Mouse (Mus musculus): ENCODE measurements around the gene Ehd2. TPM values are rescaled to one million over a fixed set of nuclear protein-coding genes. Genes with fewer than 3 reads are reported as not detected.

The Ehd2 gene
- total RNA-seq, 4 experiments from 2014 or later, result 23.3 to 100.0 (median 41.1) TPM

DNA sequence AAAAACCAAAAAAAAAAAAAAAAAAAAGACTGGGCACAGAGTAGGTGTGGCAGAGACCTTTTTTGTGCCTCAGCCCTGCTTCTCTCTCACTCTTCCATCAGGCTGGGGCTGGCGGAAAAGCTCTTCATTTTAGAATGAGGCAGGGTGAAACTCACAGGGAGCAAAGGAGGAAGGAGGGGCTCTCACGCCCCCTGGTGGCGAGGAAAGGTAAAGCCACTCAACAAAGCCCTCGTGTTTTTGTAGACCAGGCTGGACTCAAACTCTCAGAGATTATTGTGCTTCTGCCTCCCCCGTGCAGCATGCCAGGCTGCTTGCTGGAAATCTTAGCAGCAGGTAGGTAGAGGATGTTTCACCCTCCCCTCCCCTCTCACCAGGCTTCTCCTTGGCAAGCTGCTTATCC lies 7.3 kb upstream of the Ehd2 start:
- DNase-seq, result peak; percentile 38

DNA sequence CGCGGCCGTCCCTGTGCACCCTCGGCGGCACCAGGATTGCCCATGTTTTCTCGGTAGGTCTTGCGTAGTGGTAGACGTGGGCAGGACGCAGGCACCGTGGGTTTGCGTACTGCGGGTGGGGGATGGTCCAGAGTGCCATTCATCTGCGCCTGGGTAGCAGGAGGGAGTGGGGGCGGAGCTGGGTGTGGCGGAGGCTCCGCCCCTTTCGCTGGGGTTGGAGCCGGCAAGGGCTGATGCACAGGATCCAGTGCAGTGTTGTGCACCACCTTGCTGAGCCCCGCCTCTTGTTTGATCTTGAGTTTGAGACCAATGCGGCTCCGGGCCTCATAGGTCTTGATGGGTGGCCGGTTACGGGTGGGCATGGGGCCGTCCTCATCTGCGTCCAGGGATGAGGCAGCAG lies 4.9 kb upstream of the Ehd2 start:
- DNase-seq, result no peak

- no peak for DNase-seq
Measured at GRCm38 (mm10) chr7:15969674-15970073, 2.3 kb upstream of the Ehd2 start.

DNA sequence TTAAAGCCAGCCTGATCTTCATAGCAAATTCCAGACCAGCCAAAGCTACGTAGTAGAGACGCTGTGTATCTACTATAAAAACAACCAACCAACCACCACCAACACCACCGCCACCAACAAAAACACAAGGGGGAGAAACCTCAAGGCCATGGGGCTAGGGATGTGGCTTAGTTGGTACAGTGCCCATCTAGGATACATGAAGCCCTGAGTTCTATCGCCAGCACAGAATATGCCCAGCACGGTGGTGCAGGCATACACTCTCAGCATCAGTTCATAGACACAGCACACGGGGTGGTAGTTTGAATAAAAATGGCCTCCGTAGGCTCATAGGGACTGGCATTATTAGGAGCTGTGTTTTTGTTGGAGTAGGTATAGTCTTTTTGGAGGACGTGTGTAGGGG lies 955 bp upstream of the Ehd2 start:
- DNase-seq, result no peak

GRCm38 (mm10) chr7:15966489-15966888 lies 878 bp downstream of the Ehd2 start:
- DNase-seq, result no peak

GRCm38 (mm10) chr7:15963798-15964652 lies 3.3 kb downstream of the Ehd2 start:
- DNase-seq, result no peak

- DNase-seq, result peak; percentile 78
Measured at GRCm38 (mm10) chr7:15962311-15963288, 4.8 kb downstream of the Ehd2 start.

DNA sequence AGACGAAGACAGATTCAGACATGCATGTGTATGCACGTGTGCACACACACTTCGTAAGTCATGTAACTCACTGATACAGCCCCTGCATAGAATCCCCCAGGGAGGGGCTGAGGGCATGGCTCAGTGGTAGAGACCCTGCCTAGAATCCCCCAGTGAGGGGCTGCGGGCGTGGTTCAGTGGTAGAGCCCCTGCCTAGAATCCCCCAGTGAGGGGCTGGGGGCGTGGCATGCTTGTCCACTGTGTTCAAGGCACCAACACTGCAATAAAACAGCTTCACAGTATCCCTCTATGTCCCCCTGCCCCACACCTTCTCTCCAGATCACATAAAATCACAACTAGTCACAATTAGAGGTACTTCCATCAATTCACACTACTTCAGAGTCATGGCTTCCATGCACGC lies 5.6 kb downstream of the Ehd2 start:
- DNase-seq, result no peak

GRCm38 (mm10) chr7:15961239-15961638 lies 6.1 kb downstream of the Ehd2 start:
- DNase-seq, result no peak

GRCm38 (mm10) chr7:15960691-15961090 lies 6.7 kb downstream of the Ehd2 start:
- no peak for DNase-seq

DNA sequence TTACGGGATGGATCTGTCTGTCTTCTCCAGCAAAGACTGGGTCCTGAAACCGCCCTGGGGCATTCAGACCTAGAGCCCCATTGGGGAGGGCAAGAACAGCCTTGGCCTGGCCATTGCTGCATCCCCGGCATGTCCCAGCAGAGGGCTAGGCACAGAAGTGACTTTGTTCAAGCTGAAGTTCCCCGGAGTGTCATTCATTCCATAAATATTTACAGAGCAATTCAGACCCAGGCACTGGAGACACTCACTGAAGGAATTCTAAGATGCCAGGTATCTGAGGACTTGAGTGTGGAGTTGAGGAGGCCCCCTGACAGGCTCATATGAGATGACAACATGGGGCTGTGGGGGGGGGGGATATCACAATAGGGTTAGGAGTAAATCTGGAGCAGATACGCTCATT lies 11.2 kb downstream of the Ehd2 start:
- DNase-seq, result no peak

GRCm38 (mm10) chr7:15955509-15955908 lies 11.9 kb downstream of the Ehd2 start:
- no peak for DNase-seq

DNA sequence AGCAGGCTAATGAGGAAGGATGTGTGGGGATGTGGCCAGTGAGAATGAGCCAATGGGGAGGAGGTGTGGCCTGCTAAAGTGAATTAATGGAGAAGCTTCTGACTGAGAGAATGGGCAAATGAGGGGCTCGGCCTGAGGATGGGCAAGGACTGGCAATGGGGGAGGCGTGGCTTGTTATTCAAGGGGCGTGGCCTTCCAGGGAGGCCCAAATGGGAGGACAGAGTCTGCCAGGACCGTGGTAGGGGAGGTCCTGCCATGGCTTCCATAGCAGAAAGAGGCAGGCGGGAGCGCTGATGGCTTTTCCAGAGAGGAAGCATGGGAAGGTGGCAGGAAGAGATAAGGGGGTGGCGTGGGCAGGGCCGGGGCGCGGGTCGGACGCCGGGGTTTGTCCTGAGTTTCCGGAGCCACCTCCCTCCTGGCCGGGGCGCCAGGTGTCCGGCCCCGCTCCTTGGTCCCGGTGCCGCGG lies 12.4 kb downstream of the Ehd2 start:
- DNase-seq, result no peak

GRCm38 (mm10) chr7:15954436-15954835 lies 12.9 kb downstream of the Ehd2 start:
- no peak for DNase-seq

DNA sequence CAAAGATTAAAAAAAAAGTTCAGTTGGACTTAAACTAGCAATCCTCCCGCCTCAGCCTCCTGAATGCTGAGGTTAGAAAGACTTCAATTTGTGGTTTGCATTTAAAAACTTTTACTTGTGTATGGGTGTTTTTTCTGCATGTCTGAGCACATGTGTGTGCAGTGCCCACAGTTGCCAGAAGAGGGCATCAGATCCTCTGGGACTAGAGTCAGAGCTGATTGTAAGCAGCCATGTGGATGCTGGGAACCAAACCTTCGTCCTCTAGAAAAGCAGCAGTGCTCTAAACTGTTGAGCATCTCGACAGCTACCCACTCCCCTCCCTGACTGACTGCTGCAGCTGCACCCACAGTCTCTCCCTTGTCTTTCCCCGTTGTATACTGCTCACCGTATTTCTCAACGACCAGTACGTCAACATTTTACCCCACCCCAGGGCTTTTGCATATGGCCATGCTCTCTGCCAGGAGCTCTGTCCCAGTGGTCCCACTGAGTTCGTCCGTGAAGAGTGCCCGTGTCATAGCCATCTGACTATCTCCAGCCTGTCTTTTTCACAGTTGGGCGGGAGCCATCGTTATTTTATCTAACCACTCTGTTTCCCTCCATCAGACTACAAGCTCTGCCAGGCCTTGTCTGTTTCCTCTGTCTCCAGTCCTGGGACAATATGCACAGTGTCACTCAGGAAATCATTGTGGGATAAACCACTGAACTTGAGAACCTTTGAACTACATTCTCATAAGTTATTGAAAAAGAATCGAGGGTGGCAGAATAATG lies 13.9 kb downstream of the Ehd2 start:
- no peak for DNase-seq

- DNase-seq, result no peak
Measured at GRCm38 (mm10) chr7:15952416-15952815, 15.0 kb downstream of the Ehd2 start.

- DNase-seq, result no peak
Measured at GRCm38 (mm10) chr7:15950008-15950407, 17.4 kb downstream of the Ehd2 start.

- DNase-seq, result no peak
Measured at GRCm38 (mm10) chr7:15949216-15949790, 18.1 kb downstream of the Ehd2 start.

DNA sequence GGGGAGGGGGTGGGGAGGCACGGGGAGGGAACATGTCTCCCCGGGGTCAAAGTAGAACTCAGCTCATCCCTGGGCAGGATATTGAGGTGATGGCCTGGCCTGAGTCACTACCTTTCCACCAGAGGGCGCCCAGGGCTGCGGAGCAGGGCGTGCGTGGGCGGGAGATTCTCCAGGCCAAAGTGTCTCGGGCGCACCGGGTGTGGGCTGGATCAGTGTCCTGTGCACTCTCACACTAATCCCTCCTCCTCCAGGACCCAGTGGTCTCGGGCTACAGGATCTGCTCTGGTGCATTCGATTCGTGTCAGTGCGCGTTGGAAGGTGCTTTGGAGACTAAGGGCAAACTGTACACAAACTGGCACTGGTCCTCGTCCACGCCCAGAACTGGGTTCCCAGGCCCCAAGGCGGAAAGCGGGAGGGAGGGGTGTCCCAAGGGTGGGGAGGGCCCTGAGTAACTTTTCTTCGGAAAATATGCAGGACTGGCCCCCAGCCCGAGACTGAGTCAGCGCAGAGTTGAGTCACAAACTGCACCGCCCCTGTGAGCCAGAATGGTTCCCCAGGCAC lies 18.9 kb downstream of the Ehd2 start:
- DNase-seq, result peak; percentile 84

GRCm38 (mm10) chr7:15947653-15948260 lies 19.6 kb downstream of the Ehd2 start:
- no peak for DNase-seq

All from adrenal gland, adult 8-10 months (tissue).